Comparison of ENCODE assay signal across 8 mouse cellular contexts in the genomic region with DNA sequence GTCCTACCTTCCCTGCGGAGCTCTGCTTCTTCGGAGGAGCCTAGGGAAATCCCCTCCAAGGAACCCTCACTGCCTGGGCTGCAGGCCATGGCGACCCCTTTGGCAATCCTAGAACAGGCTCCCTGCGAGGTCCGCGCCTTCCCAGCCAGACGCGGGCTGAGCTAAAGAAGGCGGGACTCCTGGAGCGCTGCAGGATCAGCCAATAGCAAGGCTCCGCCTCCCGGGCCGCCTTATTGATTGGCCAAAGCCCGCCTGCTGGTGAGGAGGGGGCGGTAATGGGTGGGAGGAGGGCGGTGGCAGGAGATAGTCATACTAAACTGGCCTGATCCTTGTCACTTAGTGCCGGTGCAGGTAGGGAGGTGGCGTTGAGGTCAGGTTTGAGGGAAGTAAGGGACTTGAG. TPM values are rescaled to one million over a fixed set of nuclear protein-coding genes. Genes with fewer than 3 reads are reported as not detected.
A peak's percentile ranks its signal among the peaks of the same experiment; 100 is the strongest.
DNase-seq lines count a peak whose midpoint lies in the region; ATAC-seq and TF ChIP-seq lines count a peak whose summit lies in the region.

No protein-coding gene starts in this region.

- peak overlapping the region; percentile 21; the same call in 1 of the 2 replicates for H3K27ac ChIP-seq in forebrain, embryonic 15.5 days (replicated peaks)
- no peak overlapping the region for H3K27ac ChIP-seq in liver, embryonic 14.5 days
- H3K27ac ChIP-seq in neural tube, embryonic 13.5 days (replicated peaks): peak overlapping the region; percentile 42; the same call in 1 of the 2 replicates

- DNase-seq in brain, embryonic 14.5 days (ENCODE audit: low read depth): peak; percentile 95
- peak; percentile 42 for DNase-seq in heart, postnatal 25 days (ENCODE audit: low spot score)
- DNase-seq in kidney, postnatal 4 days: peak; percentile 87 to 91
- DNase-seq in liver, embryonic 14.5 days (ENCODE audit: low read depth in 3 of 3, low spot score in 3 of 3): no peak
- no peak for DNase-seq in MN1 (ENCODE audit: low spot score)

- H3K9ac ChIP-seq in forebrain, embryonic 15.5 days (replicated peaks): peak overlapping the region; percentile 56
- no peak overlapping the region; the same call in none of the 2 replicates for H3K9ac ChIP-seq in liver, embryonic 14.5 days (replicated peaks)
- peak overlapping the region; percentile 65 for H3K9ac ChIP-seq in neural tube, embryonic 13.5 days

- peak overlapping the region; percentile 81 for H3K4me2 ChIP-seq in forebrain, embryonic 15.5 days (replicated peaks)
- H3K4me2 ChIP-seq in liver, embryonic 14.5 days (ENCODE audit: low read depth): peak overlapping the region; percentile 61
- peak overlapping the region; percentile 69 for H3K4me2 ChIP-seq in neural tube, embryonic 13.5 days

- peak; percentile 85 for ATAC-seq in forebrain, embryonic 15.5 days (replicated peaks)
- ATAC-seq in liver, embryonic 14.5 days (ENCODE audit: insufficient read depth): peak; percentile 65; the same call in 1 of the 2 replicates
- peak; percentile 78 for ATAC-seq in neural tube, embryonic 13.5 days (ENCODE audit: low read depth)

- peak overlapping the region; percentile 66 for H3K4me3 ChIP-seq in E14TG2a.4 (replicated peaks; ENCODE audit: low read length)
- H3K4me3 ChIP-seq in forebrain, embryonic 15.5 days: peak overlapping the region; percentile 40
- peak overlapping the region; percentile 25 to 30; a peak in 3 of 4 replicates for H3K4me3 ChIP-seq in liver, embryonic 14.5 days (ENCODE audit: insufficient read depth in 1 of 2, low read depth in 2 of 2, low read length in 2 of 2)
- peak overlapping the region; percentile 37 for H3K4me3 ChIP-seq in neural tube, embryonic 13.5 days

- no peak for TF ChIP-seq POLR2A in brain, embryonic 14.5 days (IDR thresholded peaks at IDR 0.05; ENCODE audit: borderline replicate concordance, extremely low read depth, insufficient read depth, insufficient read length, poor library complexity, severe bottlenecking)

- intact Hi-C loops in heart, postnatal 25 days (cut with DNase I): no loop called here

- H3K4me1 ChIP-seq in E14TG2a.4 (replicated peaks; ENCODE audit: low read depth, low read length): peaks cover 29% of the 10 kb centered on the region
- H3K4me1 ChIP-seq in forebrain, embryonic 15.5 days: peaks cover 38% of the 10 kb centered on the region
- H3K4me1 ChIP-seq in liver, embryonic 14.5 days (replicated peaks; ENCODE audit: control insufficient read depth in 2 of 2, insufficient read depth in 2 of 2, low read length in 1 of 2): peaks cover 6 to 11% of the 10 kb centered on the region in 2 experiments
- peaks cover 47% of the 10 kb centered on the region for H3K4me1 ChIP-seq in neural tube, embryonic 13.5 days (replicated peaks)

- no peak for TF ChIP-seq EP300 in liver, embryonic 14.5 days (IDR thresholded peaks at IDR 0.05; ENCODE audit: low read depth)

- peaks cover 7% of the 10 kb centered on the region; the same call in 1 of the 2 replicates for H3K9me3 ChIP-seq in E14TG2a.4 (ENCODE audit: low read length)
- H3K9me3 ChIP-seq in forebrain, embryonic 15.5 days: no peaks in the 10 kb centered on the region
- no peaks in the 10 kb centered on the region for H3K9me3 ChIP-seq in liver, embryonic 14.5 days (ENCODE audit: control insufficient read depth, low read length)
- no peaks in the 10 kb centered on the region for H3K9me3 ChIP-seq in neural tube, embryonic 13.5 days

- H3K27me3 ChIP-seq in E14TG2a.4 (ENCODE audit: insufficient read depth, low read length): peaks cover 50% of the 10 kb centered on the region
- H3K27me3 ChIP-seq in forebrain, embryonic 15.5 days: no peaks in the 10 kb centered on the region
- no peaks in the 10 kb centered on the region for H3K27me3 ChIP-seq in liver, embryonic 14.5 days (ENCODE audit: control insufficient read depth, insufficient read depth, low read length)
- no peaks in the 10 kb centered on the region for H3K27me3 ChIP-seq in neural tube, embryonic 13.5 days

- WGBS in forebrain, embryonic 15.5 days: 0% methylated on average over 18 of the region's 18 CpGs
- WGBS in liver, embryonic 14.5 days (ENCODE audit: insufficient replicate concordance): under 1% methylated on average over 18 of the region's 18 CpGs
- 0% methylated on average over 18 of the region's 18 CpGs for WGBS in neural tube, embryonic 13.5 days

- no peaks in the 10 kb centered on the region for H3K36me3 ChIP-seq in E14TG2a.4 (ENCODE audit: insufficient read depth, low read length)
- 0 out of 2 replicates have a peak, but pooled peaks cover 5% of the 10 kb centered on the region for H3K36me3 ChIP-seq in forebrain, embryonic 15.5 days
- peaks cover 7% of the 10 kb centered on the region for H3K36me3 ChIP-seq in liver, embryonic 14.5 days (replicated peaks; ENCODE audit: control insufficient read depth, insufficient read depth, low read depth)
- peaks cover 47% of the 10 kb centered on the region for H3K36me3 ChIP-seq in neural tube, embryonic 13.5 days

- TF ChIP-seq CTCF in E14TG2a.4 (conservative IDR thresholded peaks at IDR 0.05; ENCODE audit: low read length): no peak
- TF ChIP-seq CTCF in brain, embryonic 14.5 days (IDR thresholded peaks at IDR 0.05; ENCODE audit: borderline replicate concordance, extremely low read depth, insufficient read depth, insufficient read length): no peak
- TF ChIP-seq CTCF in liver, embryonic 14.5 days (IDR thresholded peaks at IDR 0.05; ENCODE audit: low read depth): no peak

RNA-seq across cellular contexts. Expression of a gene that starts 6.0 kb away (rescaled TPM):
- 49.9 and 51.5 TPM in 2 replicates for polyA plus RNA-seq in brain, embryonic 14.5 days (2012; rRNA removed)
- polyA plus RNA-seq in forebrain, embryonic 15.5 days (2015; fragmentation: Nextera tagmentation; extraction: Ambion mirVana): 19.3 and 22.7 TPM in 2 replicates
- total RNA-seq in heart, postnatal 25 days (2021): 1 to 10 TPM; 2.3 to 2.7 TPM
- polyA plus RNA-seq in liver, embryonic 14.5 days (2012; rRNA removed): 11.9 and 13.1 TPM in 2 replicates
- 7.4 and 10.6 TPM in 2 replicates for polyA plus RNA-seq in liver, embryonic 14.5 days (2014; fragmentation: Nextera tagmentation; extraction: Ambion mirVana)
- polyA plus RNA-seq in neural tube, embryonic 13.5 days (2015; fragmentation: Nextera tagmentation; extraction: Ambion mirVana): 25.8 and 26.5 TPM in 2 replicates

RNA-seq across cellular contexts. Expression of a gene that starts 18.8 kb away (rescaled TPM):
- polyA plus RNA-seq in brain, embryonic 14.5 days (2012; rRNA removed): not detected in 2 replicates
- not detected in 2 replicates for polyA plus RNA-seq in forebrain, embryonic 15.5 days (2015; fragmentation: Nextera tagmentation; extraction: Ambion mirVana)
- not detected for total RNA-seq in heart, postnatal 25 days (2021)
- polyA plus RNA-seq in liver, embryonic 14.5 days (2012; rRNA removed): not detected in 2 replicates
- polyA plus RNA-seq in liver, embryonic 14.5 days (2014; fragmentation: Nextera tagmentation; extraction: Ambion mirVana): not detected in 2 replicates
- not detected in 2 replicates for polyA plus RNA-seq in neural tube, embryonic 13.5 days (2015; fragmentation: Nextera tagmentation; extraction: Ambion mirVana)

RNA-seq across cellular contexts. Expression of a gene that starts 25.3 kb away (rescaled TPM):
- 1.8 and 4.0 TPM in 2 replicates for polyA plus RNA-seq in brain, embryonic 14.5 days (2012; rRNA removed)
- polyA plus RNA-seq in forebrain, embryonic 15.5 days (2015; fragmentation: Nextera tagmentation; extraction: Ambion mirVana): not detected in 2 replicates
- total RNA-seq in heart, postnatal 25 days (2021): not detected
- polyA plus RNA-seq in liver, embryonic 14.5 days (2012; rRNA removed): 0.22 and 0.57 TPM in 2 replicates
- not detected in 2 replicates for polyA plus RNA-seq in liver, embryonic 14.5 days (2014; fragmentation: Nextera tagmentation; extraction: Ambion mirVana)
- not detected in 2 replicates for polyA plus RNA-seq in neural tube, embryonic 13.5 days (2015; fragmentation: Nextera tagmentation; extraction: Ambion mirVana)

RNA-seq across cellular contexts. Expression of a gene that starts 41.0 kb away (rescaled TPM):
- polyA plus RNA-seq in brain, embryonic 14.5 days (2012; rRNA removed): 0.11 and 0.15 TPM in 2 replicates
- 0.11 and 0.34 TPM in 2 replicates for polyA plus RNA-seq in forebrain, embryonic 15.5 days (2015; fragmentation: Nextera tagmentation; extraction: Ambion mirVana)
- 10 to 100 TPM; 50.1 to 62.2 TPM for total RNA-seq in heart, postnatal 25 days (2021)
- polyA plus RNA-seq in liver, embryonic 14.5 days (2012; rRNA removed): 0.29 and 0.38 TPM in 2 replicates
- polyA plus RNA-seq in liver, embryonic 14.5 days (2014; fragmentation: Nextera tagmentation; extraction: Ambion mirVana): 0.56 and 0.59 TPM in 2 replicates
- polyA plus RNA-seq in neural tube, embryonic 13.5 days (2015; fragmentation: Nextera tagmentation; extraction: Ambion mirVana): 0.45 and 0.65 TPM in 2 replicates

RNA-seq across cellular contexts. Expression of a gene that starts 54.1 kb away (rescaled TPM):
- polyA plus RNA-seq in brain, embryonic 14.5 days (2012; rRNA removed): 50.9 and 55.3 TPM in 2 replicates
- polyA plus RNA-seq in forebrain, embryonic 15.5 days (2015; fragmentation: Nextera tagmentation; extraction: Ambion mirVana): 46.2 and 48.5 TPM in 2 replicates
- 1 to 10 TPM; 1.9 to 2.1 TPM for total RNA-seq in heart, postnatal 25 days (2021)
- polyA plus RNA-seq in liver, embryonic 14.5 days (2012; rRNA removed): 0.21 and 0.27 TPM in 2 replicates
- polyA plus RNA-seq in liver, embryonic 14.5 days (2014; fragmentation: Nextera tagmentation; extraction: Ambion mirVana): not detected in 2 replicates
- polyA plus RNA-seq in neural tube, embryonic 13.5 days (2015; fragmentation: Nextera tagmentation; extraction: Ambion mirVana): 44.4 and 49.6 TPM in 2 replicates

Comparison
In these comparisons a context has a peak if more than half of its experiments do, and no peak if none do; other contexts are left out.
1. DNase-seq: peak in brain, embryonic 14.5 days (single experiment), heart, postnatal 25 days (single experiment) and kidney, postnatal 4 days (2 of 2); none in liver, embryonic 14.5 days (0 of 3) and MN1 (single experiment).
2. Peak in every context shown above with its lines, with median percentiles within 50 percentile points of each other: H3K4me3 ChIP-seq, ATAC-seq and H3K4me2 ChIP-seq.